Mouse (Mus musculus) neural tube, postnatal 0 days (tissue): Measurements from ENCODE around the gene Son. TPM values are rescaled to one million over a fixed set of nuclear protein-coding genes. Genes with fewer than 3 reads are reported as not detected.

Source experiments
- polyA plus RNA-seq: library from polyadenylated mRNA; unstranded; fragments of >200 nt; fragmentation: Nextera tagmentation; extraction: Ambion mirVana; gene quantifications from 2 replicates; pipeline ENCODE4 v1.2.1, GENCODE M21; 2015

Gene Son
- polyA plus RNA-seq: 89.1 and 95.7 TPM in 2 replicates

GRCm38 (mm10) chr16:91647461-91648219, at the start of gene Son:
TSS of gene Son (plus strand) at chr16:91647506.

GRCm38 (mm10) chr16:91597672-91598010, 49.7 kb upstream of the Son start, which contains the start of gene Tmem50b:
TSS of gene Tmem50b (minus strand) at chr16:91597800.

DNA sequence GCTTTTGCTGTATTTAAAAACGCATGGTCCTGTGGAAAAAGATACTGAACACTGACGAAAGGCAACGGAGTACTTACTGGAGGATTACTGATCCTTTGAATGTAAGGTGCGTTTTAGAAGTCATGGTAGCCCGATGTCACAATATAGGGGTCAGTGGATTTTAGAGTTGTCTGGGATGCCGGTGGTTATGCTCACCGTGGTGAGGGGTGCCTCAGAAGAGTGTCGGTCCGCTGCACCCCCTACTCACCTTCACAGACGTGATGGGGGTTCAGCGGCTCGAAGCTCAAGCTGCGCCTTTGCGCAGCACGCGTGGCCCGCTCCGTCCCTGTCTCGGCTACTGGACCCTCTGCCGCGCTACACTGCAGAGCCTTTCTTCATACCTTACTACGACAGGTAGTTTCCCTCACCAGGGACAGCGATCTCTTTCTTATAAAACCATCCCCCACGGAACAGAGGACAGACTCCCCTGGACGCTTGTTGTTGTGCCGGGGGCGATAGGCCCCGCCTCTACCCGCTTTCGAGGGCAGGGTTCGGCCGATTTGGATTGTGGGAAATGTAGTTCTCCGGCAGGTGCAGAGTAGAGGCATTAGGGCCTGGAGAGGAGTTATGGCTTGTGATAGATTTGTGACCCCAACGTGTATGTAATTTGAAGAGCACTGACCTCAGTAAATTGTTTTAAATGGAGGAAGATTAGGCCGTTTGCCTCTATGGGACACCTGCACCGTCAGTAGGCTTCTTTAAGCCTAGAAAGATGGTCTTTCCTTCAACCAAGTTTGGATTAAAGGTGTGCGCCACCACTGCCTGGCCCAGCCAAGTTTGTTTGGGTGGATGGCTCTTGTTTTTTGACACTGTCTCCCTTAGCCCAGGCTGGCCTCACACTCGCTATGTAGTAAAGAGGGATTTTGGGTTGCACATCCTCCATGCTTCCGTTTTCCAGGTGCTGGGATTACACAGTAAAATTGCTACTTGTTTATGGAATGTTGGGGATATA, 28.5 kb upstream of the Son start, which contains the start of gene Dnajc28:
Gene Dnajc28 (minus strand): TSS at position 516 of the 991 bp plus-strand sequence.

DNA sequence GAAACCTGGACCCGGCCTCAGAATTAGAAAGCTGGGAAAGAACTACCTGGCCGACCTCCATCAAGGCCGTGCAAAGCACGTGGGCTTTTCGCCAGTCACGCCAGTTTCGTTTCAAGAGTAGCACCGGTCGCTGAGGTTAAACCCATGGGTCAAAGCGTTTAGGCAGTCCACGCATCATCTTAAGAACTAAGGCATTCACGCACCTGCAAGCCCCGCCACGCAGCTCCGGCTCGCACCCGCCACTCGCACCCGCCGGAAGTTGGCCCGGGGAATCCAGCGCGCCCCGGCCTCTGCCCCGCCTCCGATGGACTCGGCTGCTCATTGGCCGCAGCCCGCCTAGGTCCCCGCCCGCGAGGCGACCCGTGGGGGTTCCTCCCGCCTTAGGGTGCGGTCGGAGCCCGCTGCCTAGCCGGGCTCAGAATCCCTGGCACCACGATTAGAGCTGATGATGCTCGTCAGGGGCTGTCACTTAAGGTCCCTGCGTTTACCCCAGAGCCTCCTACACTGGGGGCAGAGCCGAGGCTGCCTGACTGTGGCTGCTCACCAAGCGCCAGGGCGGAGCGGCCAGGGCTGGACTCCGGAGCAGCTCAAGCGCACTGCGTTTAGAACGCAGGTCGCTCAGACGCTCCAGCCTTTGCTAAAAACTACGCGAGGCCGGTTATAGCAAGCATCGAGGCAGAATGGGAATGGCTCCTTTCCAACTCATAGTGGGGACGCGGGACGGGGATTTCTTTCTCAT, 456 bp upstream of the Son start, which contains the start of gene Gart:
Gene Gart (minus strand): TSS at position 272 of the 739 bp plus-strand sequence.

GRCm38 (mm10) chr16:91688619-91689334, 41.5 kb downstream of the Son start, which contains the start of gene Donson:
TSS of gene Donson (minus strand) at chr16:91688770.

DNA sequence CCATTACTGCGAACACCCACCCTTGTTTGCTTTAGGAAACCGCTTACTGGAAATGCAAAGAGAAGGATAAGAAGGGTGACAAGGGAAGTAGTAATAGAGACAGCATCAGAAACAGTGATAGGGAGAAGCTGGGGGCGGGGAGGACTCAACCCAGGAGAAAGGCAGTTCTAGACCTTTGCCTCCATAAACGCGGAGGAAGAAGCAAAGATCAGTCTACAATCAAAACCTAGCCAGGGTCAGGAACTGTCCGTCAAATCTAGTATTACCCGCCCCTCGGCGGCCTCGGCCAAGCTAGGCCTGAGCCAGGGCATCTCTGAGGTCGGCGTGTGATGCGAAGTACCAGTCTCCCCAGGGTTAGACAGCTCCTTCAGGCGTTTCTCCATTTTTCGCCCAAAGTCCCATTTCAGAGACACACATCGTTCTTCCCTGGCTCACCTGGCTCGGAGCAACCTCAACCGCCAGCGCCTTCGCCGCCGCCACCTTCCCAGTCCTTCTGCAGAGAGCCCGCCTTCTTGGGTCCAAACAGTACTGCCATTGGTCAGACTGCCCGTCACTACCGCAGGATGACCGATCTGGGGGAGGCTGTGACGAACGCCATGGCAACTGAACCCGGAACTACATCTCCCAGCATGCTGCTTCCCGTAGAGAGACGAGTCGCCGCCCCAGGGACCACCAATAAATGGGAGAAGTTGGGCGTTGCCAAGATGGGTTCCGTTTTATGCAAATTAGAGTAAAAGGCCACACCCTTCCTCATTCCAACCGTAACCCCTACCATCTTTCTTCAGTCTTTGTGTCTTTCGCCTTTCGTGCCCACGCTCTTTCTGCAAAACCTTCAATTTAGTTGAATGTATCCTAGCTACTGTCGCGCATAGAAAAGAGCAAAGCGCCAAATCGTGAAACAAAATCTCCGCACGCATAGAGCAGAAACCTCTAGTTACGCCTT, 81.1 kb downstream of the Son start, which contains the start of gene Cryzl1:
Gene Cryzl1 (minus strand): TSS at position 853 of the 943 bp plus-strand sequence.

Other genes with a start within 250 kb of the Son start
- gene Il10rb, start 241.3 kb upstream of the Son start, polyA plus RNA-seq: 17.0 and 20.5 TPM in 2 replicates
- gene Ifnar1, start 162.3 kb upstream of the Son start, polyA plus RNA-seq: 31.3 and 33.7 TPM in 2 replicates
- gene Ifngr2, start 100.4 kb upstream of the Son start, polyA plus RNA-seq: 134 and 141 TPM in 2 replicates
- gene Tmem50b, start 49.7 kb upstream of the Son start, polyA plus RNA-seq: 115 and 122 TPM in 2 replicates
- gene Dnajc28, start 28.5 kb upstream of the Son start, polyA plus RNA-seq: 4.6 and 5.2 TPM in 2 replicates
- gene Gart, start 554 bp upstream of the Son start, polyA plus RNA-seq: 45.5 and 47.5 TPM in 2 replicates
- gene Donson, start 41.3 kb downstream of the Son start, polyA plus RNA-seq: 19.2 and 20.8 TPM in 2 replicates
- gene Cryzl1, start 81.5 kb downstream of the Son start, polyA plus RNA-seq: 96.0 and 99.4 TPM in 2 replicates
- 34.9 and 36.4 TPM in 2 replicates for gene Itsn1, start 81.8 kb downstream of the Son start, polyA plus RNA-seq